Mouse (Mus musculus): ENCODE measurements at regions not wholly inside any gene's neighbourhood (a gene's known extent, or its start where the extent isn't known, plus 50 kb on each side); places are given as distances from the start of the nearest gene placed in this dataset.
A peak's percentile ranks its signal among the peaks of the same experiment; 100 is the strongest.

- no peak for DNase-seq (ENCODE audit: low read depth, low spot score)
These were observed 475.3 kb downstream of the Dach1 start for GRCm38 (mm10) chr14:97694238-97694637.

GRCm38 (mm10) chr14:97684617-97685016 is 484.9 kb downstream of the Dach1 start:
- no peak for DNase-seq (ENCODE audit: low read depth, low spot score)

GRCm38 (mm10) chr14:97667806-97668205 is 501.8 kb downstream of the Dach1 start:
- DNase-seq (ENCODE audit: low read depth, low spot score) = no peak

GRCm38 (mm10) chr14:97638187-97638792 is 531.3 kb downstream of the Dach1 start:
- DNase-seq (ENCODE audit: low read depth, low spot score) = no peak

- DNase-seq (ENCODE audit: low read depth, low spot score) = no peak
These were observed 558.1 kb downstream of the Dach1 start for GRCm38 (mm10) chr14:97611438-97611837.

- DNase-seq (ENCODE audit: low read depth, low spot score) = no peak
These were observed 572.9 kb downstream of the Dach1 start for GRCm38 (mm10) chr14:97596694-97597093.

- DNase-seq (ENCODE audit: low read depth, low spot score) = no peak
These were observed 581.0 kb downstream of the Dach1 start for GRCm38 (mm10) chr14:97588611-97589010.

- no peak for DNase-seq (ENCODE audit: low read depth, low spot score)
These were observed 581.4 kb downstream of the Dach1 start for GRCm38 (mm10) chr14:97588182-97588581.

GRCm38 (mm10) chr14:97586962-97587361 is 582.6 kb downstream of the Dach1 start:
- no peak for DNase-seq (ENCODE audit: low read depth, low spot score)

GRCm38 (mm10) chr14:97570274-97570673 is 599.3 kb downstream of the Dach1 start:
- no peak for DNase-seq (ENCODE audit: low read depth, low spot score)

- DNase-seq (ENCODE audit: low read depth, low spot score) = no peak
These were observed 609.3 kb downstream of the Dach1 start for GRCm38 (mm10) chr14:97560121-97560907.

GRCm38 (mm10) chr14:97559559-97559958 is 610.0 kb downstream of the Dach1 start:
- peak; percentile 47 for DNase-seq (ENCODE audit: low read depth, low spot score)

GRCm38 (mm10) chr14:97558289-97558688 is 611.3 kb downstream of the Dach1 start:
- DNase-seq (ENCODE audit: low read depth, low spot score) = peak; percentile 24

- DNase-seq (ENCODE audit: low read depth, low spot score) = peak; percentile 32
These were observed 611.7 kb downstream of the Dach1 start for GRCm38 (mm10) chr14:97557888-97558287.

GRCm38 (mm10) chr14:97546276-97546675 is 623.3 kb downstream of the Dach1 start:
- no peak for DNase-seq (ENCODE audit: low read depth, low spot score)

GRCm38 (mm10) chr14:97544307-97544706 is 625.3 kb downstream of the Dach1 start:
- no peak for DNase-seq (ENCODE audit: low read depth, low spot score)

- no peak for DNase-seq (ENCODE audit: low read depth, low spot score)
These were observed 632.6 kb downstream of the Dach1 start for GRCm38 (mm10) chr14:97537012-97537411.

- DNase-seq (ENCODE audit: low read depth, low spot score) = no peak
These were observed 658.2 kb downstream of the Dach1 start for GRCm38 (mm10) chr14:97511318-97511717.

- no peak for DNase-seq (ENCODE audit: low read depth, low spot score)
These were observed 679.9 kb downstream of the Dach1 start for GRCm38 (mm10) chr14:97489427-97490347.

- DNase-seq (ENCODE audit: low read depth, low spot score) = no peak
These were observed 691.3 kb downstream of the Dach1 start for GRCm38 (mm10) chr14:97478236-97478635.

GRCm38 (mm10) chr14:97450525-97451235 is 718.9 kb downstream of the Dach1 start:
- no peak for DNase-seq (ENCODE audit: low read depth, low spot score)
